Mouse (Mus musculus): ENCODE results near the gene Nprl3. TPM values are rescaled to one million over a fixed set of nuclear protein-coding genes. Genes with fewer than 3 reads are reported as not detected.
"Not testable (repeated sequence)": the region's sequence is repeated elsewhere in the genome, so short reads cannot be mapped to it uniquely, and the experiment has no call there.

Gene Nprl3
- total RNA-seq, 2 experiments from 2014 or later, result 22.6 to 28.5 TPM

- DNase-seq, result not testable (repeated sequence)
Measured at GRCm38 (mm10) chr11:32284582-32284981, 17.1 kb upstream of the Nprl3 start.

GRCm38 (mm10) chr11:32283091-32283777, 15.7 kb upstream of the Nprl3 start, which contains the start of gene Hba-a1:
Gene Hba-a1, plus strand, starts transcription at chr11:32283511.
- not testable (repeated sequence) for DNase-seq

- no peak for DNase-seq
Measured at GRCm38 (mm10) chr11:32281416-32282144, 14.1 kb upstream of the Nprl3 start.

GRCm38 (mm10) chr11:32280646-32281045, 13.1 kb upstream of the Nprl3 start:
- DNase-seq, result no peak

- no peak for DNase-seq
Measured at GRCm38 (mm10) chr11:32278458-32278957, 11.0 kb upstream of the Nprl3 start.

GRCm38 (mm10) chr11:32277736-32278457, 10.4 kb upstream of the Nprl3 start:
- no peak for DNase-seq

GRCm38 (mm10) chr11:32276347-32276746, 8.8 kb upstream of the Nprl3 start, which contains the start of gene Hba-x:
Gene Hba-x, plus strand, starts transcription at chr11:32276400.
- DNase-seq, result no peak

GRCm38 (mm10) chr11:32271178-32271577, 3.7 kb upstream of the Nprl3 start:
- no peak for DNase-seq

- DNase-seq, result no peak
Measured at GRCm38 (mm10) chr11:32268952-32269351, 1.4 kb upstream of the Nprl3 start.

- DNase-seq, result no peak
Measured at GRCm38 (mm10) chr11:32267964-32268363, 457 bp upstream of the Nprl3 start.

- no peak for DNase-seq
Measured at GRCm38 (mm10) chr11:32266776-32267175, 731 bp downstream of the Nprl3 start.

GRCm38 (mm10) chr11:32266194-32266593, 1.3 kb downstream of the Nprl3 start:
- DNase-seq, result no peak

- DNase-seq, result no peak
Measured at GRCm38 (mm10) chr11:32265117-32265738, 2.3 kb downstream of the Nprl3 start.

- no peak for DNase-seq
Measured at GRCm38 (mm10) chr11:32262674-32263415, 4.7 kb downstream of the Nprl3 start.

GRCm38 (mm10) chr11:32256566-32256965, 10.9 kb downstream of the Nprl3 start:
- DNase-seq, result no peak

GRCm38 (mm10) chr11:32256146-32256545, 11.4 kb downstream of the Nprl3 start:
- DNase-seq, result no peak

GRCm38 (mm10) chr11:32253121-32253520, 14.4 kb downstream of the Nprl3 start:
- no peak for DNase-seq

- no peak for DNase-seq
Measured at GRCm38 (mm10) chr11:32250880-32251763, 16.4 kb downstream of the Nprl3 start.

- DNase-seq, result no peak
Measured at GRCm38 (mm10) chr11:32248350-32248749, 19.2 kb downstream of the Nprl3 start.

GRCm38 (mm10) chr11:32247068-32247467, 20.4 kb downstream of the Nprl3 start:
- DNase-seq, result no peak

All from heart, adult 18-20 months (tissue).